Mouse (Mus musculus): ENCODE measurements at regions not wholly inside any gene's neighbourhood (a gene's known extent, or its start where the extent isn't known, plus 50 kb on each side); places are given as distances from the start of the nearest gene placed in this dataset.

- no peak for DNase-seq (ENCODE audit: low spot score)
These were observed 329.3 kb downstream of the Phkb start for GRCm38 (mm10) chr8:86170091-86170490.

- no peak for DNase-seq (ENCODE audit: low spot score)
These were observed 324.1 kb downstream of the Phkb start for GRCm38 (mm10) chr8:86164818-86165217.

GRCm38 (mm10) chr8:86159074-86159783 lies 318.5 kb downstream of the Phkb start:
- no peak for DNase-seq (ENCODE audit: low spot score)

GRCm38 (mm10) chr8:86147586-86147985 lies 306.8 kb downstream of the Phkb start:
- no peak for DNase-seq (ENCODE audit: low spot score)

GRCm38 (mm10) chr8:86125244-86125643 lies 284.5 kb downstream of the Phkb start:
- no peak for DNase-seq (ENCODE audit: low spot score)

GRCm38 (mm10) chr8:86124655-86125054 lies 283.9 kb downstream of the Phkb start:
- no peak for DNase-seq (ENCODE audit: low spot score)
